In genomic region chr16:43037320-43037719, GRCm38 (mm10) we compare ENCODE assay signal across 20 mouse cellular contexts.
"Had no signal": no experiment of that assay in that cellular context is flagged by ENCODE, and none has a peak within 500 bp of the region (broad histone marks: within the 10 kb centered on the region; RNA-seq: fewer than 3 reads in every experiment).

No protein-coding gene starts in this region.

- H3K36me3 ChIP-seq: liver, embryonic 15.5 days; lung, embryonic 15.5 days; midbrain, embryonic 10.5 days; midbrain, embryonic 12.5 days; neural tube, embryonic 13.5 days; neural tube, embryonic 15.5 days had no signal

- DNase-seq: liver, postnatal 0 days; lung, adult 2 months; lung, postnatal 4 days; midbrain, embryonic 14.5 days; right cerebral cortex, adult 18-20 months; right cerebral cortex, postnatal 25 days; right cerebral cortex, postnatal 4 days; spleen, adult 18-20 months; thymus, adult 18-20 months; thymus, postnatal 14 days; thymus, postnatal 36 days had no signal

- H3K27me3 ChIP-seq: liver, embryonic 15.5 days; lung, embryonic 15.5 days; midbrain, embryonic 12.5 days; neural tube, embryonic 13.5 days; neural tube, embryonic 15.5 days had no signal

- ATAC-seq: liver, postnatal 0 days; lung, postnatal 0 days; midbrain, embryonic 16.5 days had no signal

- H3K4me1 ChIP-seq: liver, embryonic 15.5 days; lung, embryonic 15.5 days; midbrain, embryonic 10.5 days; midbrain, embryonic 12.5 days had no signal

- H3K4me3 ChIP-seq: liver, embryonic 15.5 days; lung, embryonic 15.5 days; midbrain, embryonic 10.5 days; midbrain, embryonic 12.5 days; myocyte; neural tube, embryonic 13.5 days; neural tube, embryonic 15.5 days had no signal

- H3K4me2 ChIP-seq: liver, embryonic 15.5 days; lung, embryonic 15.5 days; midbrain, embryonic 12.5 days; neural tube, embryonic 13.5 days; neural tube, embryonic 15.5 days had no signal

- H3K9ac ChIP-seq: liver, embryonic 15.5 days; liver, postnatal 0 days; lung, embryonic 15.5 days; midbrain, embryonic 12.5 days; neural tube, embryonic 13.5 days; neural tube, embryonic 15.5 days had no signal

- H3K9me3 ChIP-seq: liver, embryonic 15.5 days; lung, embryonic 15.5 days; midbrain, embryonic 10.5 days; midbrain, embryonic 12.5 days; neural tube, embryonic 15.5 days had no signal

- H3K27ac ChIP-seq: liver, embryonic 15.5 days; lung, embryonic 15.5 days; midbrain, embryonic 10.5 days; midbrain, embryonic 12.5 days; neural tube, embryonic 13.5 days; neural tube, embryonic 15.5 days had no signal
